Mouse (Mus musculus) MEL (cell line): ENCODE measurements around the gene Pde10a.

Experiments used
- E2F4 ChIP-seq: IDR thresholded peaks from 2 replicates; pipeline ENCODE4 v1.6.1; 2011; ENCODE audit warnings: low read depth, low read length, improper control_type of control experiment, borderline replicate concordance
- MAX ChIP-seq: IDR thresholded peaks from 2 replicates; pipeline ENCODE4 v1.6.1; 2011; ENCODE audit warnings: low read length, improper control_type of control experiment
- MXI1 ChIP-seq: IDR thresholded peaks from 2 replicates; pipeline ENCODE4 v1.6.1; 2011; ENCODE audit warnings: mild to moderate bottlenecking, low read depth, low read length, improper control_type of control experiment
- POLR2A ChIP-seq, 2 experiments: IDR thresholded peaks; 2 replicates each; pipeline ENCODE4 v1.6.1; 2011 to 2012; ENCODE audit warnings: low read length in 2 of 2, mild to moderate bottlenecking in 2 of 2, control low read depth in 1 of 2, improper control_type of control experiment in 1 of 2, low read depth in 1 of 2, moderate library complexity in 1 of 2; ENCODE audit not compliant: control insufficient read depth in 1 of 2, insufficient read depth in 1 of 2, poor library complexity in 1 of 2
- USF1 ChIP-seq: IDR thresholded peaks from 2 replicates; pipeline ENCODE4 v1.6.1; 2014; ENCODE audit warnings: low read depth, mild to moderate bottlenecking, inconsistent platforms, low read length, improper control_type of control experiment, moderate library complexity

DNA sequence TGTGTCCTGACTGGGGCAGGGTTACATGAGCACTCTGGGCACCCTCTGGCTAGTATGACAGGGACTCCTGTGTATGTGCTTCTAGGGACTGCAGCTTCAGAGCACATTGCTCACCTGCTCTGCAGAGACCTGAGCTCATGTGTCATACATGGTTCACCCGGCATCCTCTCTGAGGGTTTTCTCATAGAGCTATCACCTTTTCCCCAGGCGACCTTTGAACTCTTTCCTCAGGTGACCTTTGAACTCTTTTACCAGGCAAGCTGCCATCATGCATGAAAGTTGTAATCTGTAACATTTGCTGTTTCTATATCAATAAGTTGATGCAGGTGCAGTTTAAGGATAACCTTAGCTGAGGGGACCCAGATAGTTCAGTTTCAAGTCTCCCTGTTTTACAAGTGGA is 403.4 kb downstream of the Pde10a start:
- TF ChIP-seq MAX (no peak), MXI1 (no peak), USF1 (no peak), POLR2A (IDR thresholded peaks at IDR 0.05; ENCODE audit: control insufficient read depth in 1 of 2, insufficient read depth in 1 of 2, low read depth in 1 of 2, low read length in 2 of 2, poor library complexity in 1 of 2) (no peak), E2F4 (no peak)
